Mouse (Mus musculus) G1E (cell line): ENCODE results near the gene Syne3.

Experiments
- CTCF ChIP-seq: IDR thresholded peaks from 2 replicates; pipeline ENCODE4 v1.5.1; 2012; ENCODE audit warnings: low read depth, low read length, inconsistent platforms, mixed read lengths
- GATA1 ChIP-seq: IDR thresholded peaks from 2 replicates; pipeline ENCODE4 v1.6.1; 2012; ENCODE audit warnings: borderline replicate concordance, low read length, inconsistent platforms, mixed read lengths
- GATA2 ChIP-seq: IDR thresholded peaks from 2 replicates; pipeline ENCODE4 v1.6.1; 2012; ENCODE audit warnings: low read depth, low read length, inconsistent platforms, borderline replicate concordance

GRCm38 (mm10) chr12:104986781-104987180, 22.8 kb downstream of the Syne3 start:
- TF ChIP-seq CTCF (no peak), GATA1 (no peak), GATA2 (no peak)
